Mouse (Mus musculus): ENCODE data around the gene Samd14. TPM values are rescaled to one million over a fixed set of nuclear protein-coding genes. Genes with fewer than 3 reads are reported as not detected.
"Not testable (repeated sequence)": the region's sequence is repeated elsewhere in the genome, so short reads cannot be mapped to it uniquely, and the experiment has no call there.

Gene Samd14
- polyA plus RNA-seq, 1 experiment from 2014 or later, result 16.3 TPM

DNA sequence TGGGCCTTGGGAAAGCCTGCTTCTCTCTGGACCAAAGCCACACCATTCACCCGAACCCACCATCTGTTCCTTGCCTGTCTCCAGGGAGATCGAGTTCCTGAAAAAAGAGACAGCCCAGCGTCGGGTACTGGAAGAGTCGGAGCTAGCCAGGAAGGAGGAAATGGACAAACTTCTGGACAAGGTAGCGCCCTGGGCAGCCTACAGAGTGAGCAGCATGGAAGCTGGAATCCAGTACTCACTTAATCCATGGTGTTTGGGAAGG is 4.8 kb upstream of the Samd14 start:
- Histone ChIP-seq H3K4me3 (ENCODE audit: low read depth, low read length) (no peak overlapping the region), H3K27ac (ENCODE audit: low read depth, low read length) (peak overlapping the region; percentile 41; the same call in 1 of the 2 replicates), H3K36me3 (ENCODE audit: control insufficient read depth, insufficient read depth, low read length) (peaks cover 20% of the 10 kb centered on the region), H3K27me3 (ENCODE audit: control insufficient read depth, insufficient read depth, low read length) (no peaks in the 10 kb centered on the region), H3K9me3 (replicated peaks; ENCODE audit: control insufficient read depth, low read length) (no peaks in the 10 kb centered on the region), H3K4me2 (no peak overlapping the region), H3K4me1 (ENCODE audit: control insufficient read depth, insufficient read depth, low read length) (peaks cover 61% of the 10 kb centered on the region), H3K9ac (ENCODE audit: low read depth, low read length) (peak overlapping the region; percentile 50)
- ATAC-seq (replicated peaks; ENCODE audit: insufficient number of reproducible peaks, low FRiP score, low TSS enrichment), result no peak
- 76% methylated on average over 6 of the region's 6 CpGs for WGBS (ENCODE audit: insufficient replicate concordance)

DNA sequence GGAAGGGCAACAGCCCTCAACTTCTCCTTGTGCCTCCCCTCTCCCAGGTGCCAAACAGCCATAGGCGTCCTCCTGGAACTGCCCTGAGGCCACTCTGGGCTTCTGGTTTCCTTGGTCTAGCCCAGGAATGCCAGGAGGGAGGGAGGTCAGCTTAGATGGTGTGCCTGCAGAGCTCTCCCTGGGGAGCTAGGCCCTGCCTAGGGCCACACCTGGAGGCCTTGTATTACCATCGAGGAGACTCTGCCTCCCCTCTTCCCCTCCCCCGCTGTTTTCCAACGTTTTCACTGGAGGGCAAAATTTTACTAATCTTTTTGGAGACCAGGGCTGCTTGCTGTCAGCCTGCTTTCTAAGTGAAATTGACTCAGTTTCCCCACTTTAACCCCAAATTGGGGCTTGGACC is 3.6 kb upstream of the Samd14 start:
- ATAC-seq (replicated peaks; ENCODE audit: insufficient number of reproducible peaks, low FRiP score, low TSS enrichment), result no peak
- Histone ChIP-seq H3K27ac (ENCODE audit: low read depth, low read length) (0 out of 2 replicates have a peak overlapping the region, but pooled peaks have one; percentile 54), H3K27me3 (ENCODE audit: control insufficient read depth, insufficient read depth, low read length) (no peaks in the 10 kb centered on the region), H3K36me3 (ENCODE audit: control insufficient read depth, insufficient read depth, low read length) (peaks cover 20% of the 10 kb centered on the region), H3K9me3 (replicated peaks; ENCODE audit: control insufficient read depth, low read length) (no peaks in the 10 kb centered on the region), H3K4me2 (peak overlapping the region; percentile 86), H3K9ac (ENCODE audit: low read depth, low read length) (peak overlapping the region; percentile 74; the same call in 1 of the 2 replicates), H3K4me3 (ENCODE audit: low read depth, low read length) (peak overlapping the region; percentile 49; the same call in 1 of the 2 replicates), H3K4me1 (ENCODE audit: control insufficient read depth, insufficient read depth, low read length) (peaks cover 53% of the 10 kb centered on the region)
- 40% methylated on average over 4 of the region's 4 CpGs for WGBS (ENCODE audit: insufficient replicate concordance)

DNA sequence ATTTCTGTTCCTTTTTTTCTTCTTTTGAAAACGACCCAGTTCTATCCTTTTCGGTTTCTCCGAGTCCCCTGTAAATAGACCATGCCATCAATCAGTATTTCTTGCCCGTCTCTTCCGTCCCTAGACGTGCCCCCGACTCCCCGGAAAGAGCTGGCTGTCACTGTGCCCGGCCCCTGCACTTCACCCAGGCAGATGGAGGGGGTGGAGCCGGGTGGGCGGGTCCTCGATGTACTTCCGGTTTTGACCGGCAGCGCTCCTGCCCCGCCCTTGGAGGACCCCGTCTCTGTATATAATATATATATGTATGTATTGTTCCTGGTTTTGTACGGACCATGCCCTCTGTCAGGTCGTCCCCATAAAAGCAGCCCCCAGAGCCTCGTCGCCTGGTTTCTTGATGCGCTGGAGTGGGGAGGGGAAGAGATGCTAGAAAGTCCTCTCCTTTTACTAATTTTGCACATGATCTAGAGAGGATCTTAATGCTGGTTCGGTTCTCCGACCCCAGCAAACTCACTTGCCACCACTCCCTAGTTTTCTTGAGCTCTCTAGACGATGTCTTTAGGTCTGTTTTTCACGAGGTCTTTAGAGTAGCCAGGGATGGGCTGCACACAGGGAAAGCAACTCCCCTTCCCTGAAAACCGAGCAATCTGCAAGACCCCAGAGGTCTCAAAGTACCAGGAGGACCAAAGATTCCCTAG is 3.0 kb upstream of the Samd14 start:
- Histone ChIP-seq H3K27me3 (ENCODE audit: control insufficient read depth, insufficient read depth, low read length) (no peaks in the 10 kb centered on the region), H3K4me1 (ENCODE audit: control insufficient read depth, insufficient read depth, low read length) (peaks cover 54% of the 10 kb centered on the region), H3K4me2 (peak overlapping the region; percentile 86), H3K9ac (ENCODE audit: low read depth, low read length) (peak overlapping the region; percentile 74), H3K9me3 (replicated peaks; ENCODE audit: control insufficient read depth, low read length) (no peaks in the 10 kb centered on the region), H3K36me3 (ENCODE audit: control insufficient read depth, insufficient read depth, low read length) (peaks cover 16% of the 10 kb centered on the region), H3K4me3 (ENCODE audit: low read depth, low read length) (peak overlapping the region; percentile 49), H3K27ac (ENCODE audit: low read depth, low read length) (peak overlapping the region; percentile 54)
- WGBS (ENCODE audit: insufficient replicate concordance), result 3% methylated on average over 27 of the region's 27 CpGs
- ATAC-seq (replicated peaks; ENCODE audit: insufficient number of reproducible peaks, low FRiP score, low TSS enrichment), result peak; percentile 53

DNA sequence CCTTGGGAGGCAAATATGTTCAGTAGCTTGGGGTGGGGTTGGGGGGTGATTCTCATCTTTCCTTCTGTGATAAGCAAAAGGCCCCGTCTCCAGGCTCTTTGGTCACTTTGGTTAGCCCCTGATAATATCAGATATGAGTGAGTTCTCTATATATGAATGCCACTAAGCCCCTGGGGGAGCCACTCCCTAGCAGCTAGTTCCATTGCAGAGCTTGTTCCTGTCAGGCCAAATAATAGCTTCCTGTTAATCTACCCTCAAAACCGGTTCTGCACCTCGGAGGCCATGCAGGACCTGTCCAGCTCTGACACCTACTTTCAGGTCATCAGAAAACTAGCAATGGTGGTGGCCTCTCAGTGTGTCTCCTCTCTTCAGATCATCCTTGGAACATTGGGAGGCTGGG is 2.3 kb upstream of the Samd14 start:
- Histone ChIP-seq H3K4me2 (peak overlapping the region; percentile 86; the same call in 1 of the 2 replicates), H3K4me3 (ENCODE audit: low read depth, low read length) (no peak overlapping the region; the same call in 1 of the 2 replicates), H3K4me1 (ENCODE audit: control insufficient read depth, insufficient read depth, low read length) (peaks cover 59% of the 10 kb centered on the region), H3K9ac (ENCODE audit: low read depth, low read length) (peak overlapping the region; percentile 74), H3K27me3 (ENCODE audit: control insufficient read depth, insufficient read depth, low read length) (no peaks in the 10 kb centered on the region), H3K27ac (ENCODE audit: low read depth, low read length) (no peak overlapping the region), H3K9me3 (replicated peaks; ENCODE audit: control insufficient read depth, low read length) (no peaks in the 10 kb centered on the region), H3K36me3 (ENCODE audit: control insufficient read depth, insufficient read depth, low read length) (peaks cover 9% of the 10 kb centered on the region)
- 63% methylated on average over 3 of the region's 3 CpGs for WGBS (ENCODE audit: insufficient replicate concordance)
- ATAC-seq (replicated peaks; ENCODE audit: insufficient number of reproducible peaks, low FRiP score, low TSS enrichment), result no peak

DNA sequence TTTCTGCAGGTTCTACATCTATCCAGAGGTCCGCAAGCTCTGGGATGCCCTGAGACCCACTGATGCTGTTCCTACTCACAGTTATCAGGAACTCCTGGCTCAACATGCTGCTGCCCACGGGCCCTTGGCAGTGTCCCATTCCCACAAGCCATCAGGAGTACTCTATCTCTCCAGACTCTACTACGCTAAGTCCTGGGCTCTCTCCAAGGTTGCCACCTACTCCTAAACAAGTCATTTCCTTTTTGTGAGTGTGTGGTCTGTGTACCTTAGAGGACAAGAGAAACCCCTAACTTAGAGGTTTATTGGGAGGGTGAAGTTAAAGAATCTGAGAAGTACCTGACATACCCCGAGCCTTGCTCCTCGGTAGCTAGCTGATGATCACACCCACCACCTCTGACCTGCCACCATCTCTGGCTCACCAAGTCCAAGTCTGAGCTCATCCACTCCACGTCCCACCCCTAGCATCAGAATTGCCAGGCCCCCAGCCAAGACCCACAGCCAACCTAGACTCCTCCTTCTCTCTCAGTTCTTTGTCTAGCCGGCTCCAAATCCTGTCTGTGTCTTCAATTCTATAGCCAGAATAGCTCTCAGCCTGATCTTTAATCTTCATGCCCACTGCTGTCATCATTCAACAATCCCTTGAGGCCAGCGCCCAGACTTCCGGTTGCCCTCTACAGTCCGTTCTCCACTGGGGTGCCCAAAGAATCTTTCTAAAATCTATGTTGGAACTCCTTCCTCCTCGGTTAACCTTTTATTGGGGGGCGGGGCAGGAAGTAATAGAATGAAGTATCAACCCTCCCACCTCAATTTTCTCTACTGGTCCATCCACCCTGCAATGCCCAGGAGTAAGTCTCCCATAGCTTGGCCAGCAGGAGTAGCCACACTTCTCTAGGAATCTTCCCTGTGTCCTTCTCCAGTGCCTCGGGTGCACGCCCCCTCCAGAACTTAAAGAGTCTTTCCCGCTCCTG is 734 bp upstream of the Samd14 start:
- Histone ChIP-seq H3K27me3 (ENCODE audit: control insufficient read depth, insufficient read depth, low read length) (no peaks in the 10 kb centered on the region), H3K4me2 (peak overlapping the region; percentile 94), H3K27ac (ENCODE audit: low read depth, low read length) (peak overlapping the region; percentile 95), H3K36me3 (ENCODE audit: control insufficient read depth, insufficient read depth, low read length) (peaks cover 7% of the 10 kb centered on the region), H3K4me1 (ENCODE audit: control insufficient read depth, insufficient read depth, low read length) (peaks cover 48% of the 10 kb centered on the region), H3K9ac (ENCODE audit: low read depth, low read length) (peak overlapping the region; percentile 93), H3K9me3 (replicated peaks; ENCODE audit: control insufficient read depth, low read length) (no peaks in the 10 kb centered on the region), H3K4me3 (ENCODE audit: low read depth, low read length) (peak overlapping the region; percentile 76)
- 35% methylated on average over 15 of the region's 15 CpGs for WGBS (ENCODE audit: insufficient replicate concordance)
- no peak for ATAC-seq (replicated peaks; ENCODE audit: insufficient number of reproducible peaks, low FRiP score, low TSS enrichment)

DNA sequence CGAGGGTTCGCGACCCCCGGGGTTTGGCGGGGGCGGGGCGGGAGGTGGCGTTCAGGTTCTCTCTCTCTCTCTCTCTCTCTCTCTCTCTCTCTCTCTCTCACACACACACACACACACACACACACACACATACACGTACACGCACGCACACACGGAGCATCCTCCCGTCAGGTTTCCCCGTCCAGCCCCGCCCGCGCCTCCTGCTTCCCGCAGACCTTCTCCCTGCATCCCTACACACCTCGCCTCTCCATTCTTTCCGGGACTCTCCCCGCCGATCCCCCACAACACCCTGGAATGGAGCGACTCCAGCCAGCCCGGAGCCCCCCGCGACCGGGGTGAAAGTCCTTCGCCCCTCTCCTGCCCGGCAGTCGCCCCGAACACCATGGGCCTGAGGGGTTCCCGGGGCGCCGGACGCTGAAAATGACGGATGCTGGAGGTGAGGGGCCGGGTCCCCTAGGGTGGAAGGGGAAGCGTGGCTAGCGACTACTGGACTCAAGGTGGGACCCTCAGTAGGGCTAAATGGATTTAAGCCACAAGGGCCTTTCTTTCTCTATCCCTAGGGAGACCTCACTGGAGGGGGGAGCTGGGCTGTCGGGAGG is 561 bp downstream of the Samd14 start:
- no peak for ATAC-seq (replicated peaks; ENCODE audit: insufficient number of reproducible peaks, low FRiP score, low TSS enrichment)
- peak overlapping the region; percentile 95 for H3K27ac ChIP-seq (ENCODE audit: low read depth, low read length)
- H3K27me3 ChIP-seq (ENCODE audit: control insufficient read depth, insufficient read depth, low read length), result no peaks in the 10 kb centered on the region
- 0 out of 2 replicates have a peak, but pooled peaks cover 3% of the 10 kb centered on the region for H3K36me3 ChIP-seq (ENCODE audit: control insufficient read depth, insufficient read depth, low read length)
- H3K4me3 ChIP-seq (ENCODE audit: low read depth, low read length), result peak overlapping the region; percentile 76
- H3K4me1 ChIP-seq (ENCODE audit: control insufficient read depth, insufficient read depth, low read length), result peaks cover 43% of the 10 kb centered on the region
- H3K9me3 ChIP-seq (replicated peaks; ENCODE audit: control insufficient read depth, low read length), result no peaks in the 10 kb centered on the region
- under 1% methylated on average over 32 of the region's 40 CpGs for WGBS (ENCODE audit: insufficient replicate concordance)
- peak overlapping the region; percentile 94 for H3K4me2 ChIP-seq
- H3K9ac ChIP-seq (ENCODE audit: low read depth, low read length), result peak overlapping the region; percentile 93

DNA sequence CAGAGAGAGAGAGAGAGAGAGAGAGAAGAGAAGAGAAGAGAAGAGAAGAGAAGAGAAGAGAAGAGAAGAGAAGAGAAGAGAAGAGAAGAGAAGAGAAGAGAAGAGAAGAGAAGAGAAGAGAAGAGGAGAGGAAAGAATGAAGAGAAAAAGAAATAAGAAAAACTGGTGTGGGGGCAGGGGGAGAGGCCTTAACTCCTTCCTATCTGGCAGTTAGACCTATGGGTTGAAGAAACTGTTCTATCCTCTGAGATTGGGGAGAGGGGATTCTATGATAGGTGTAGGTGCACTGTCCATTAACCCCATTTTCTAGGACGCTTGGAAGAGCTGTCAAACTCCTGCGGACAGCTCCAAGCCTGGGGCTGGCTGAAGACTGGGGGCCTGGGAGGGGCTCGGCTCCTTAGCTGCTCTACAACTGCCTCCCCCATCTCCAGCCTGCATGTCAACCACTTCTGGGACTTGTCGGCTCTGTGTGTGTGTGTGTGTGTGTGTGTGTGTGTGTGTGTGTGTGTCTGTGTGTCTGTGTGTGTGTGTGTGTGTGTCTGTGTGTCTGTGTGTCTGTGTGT is 1.2 kb downstream of the Samd14 start:
- ATAC-seq (replicated peaks; ENCODE audit: insufficient number of reproducible peaks, low FRiP score, low TSS enrichment); H3K27me3 ChIP-seq (ENCODE audit: control insufficient read depth, insufficient read depth, low read length); H3K9me3 ChIP-seq (replicated peaks; ENCODE audit: control insufficient read depth, low read length); H3K36me3 ChIP-seq (ENCODE audit: control insufficient read depth, insufficient read depth, low read length): not testable (repeated sequence)
- H3K4me2 ChIP-seq, result peak overlapping the region; percentile 94
- peak overlapping the region; percentile 95 for H3K27ac ChIP-seq (ENCODE audit: low read depth, low read length)
- WGBS (ENCODE audit: insufficient replicate concordance), result 7% methylated on average over 4 of the region's 4 CpGs
- H3K4me3 ChIP-seq (ENCODE audit: low read depth, low read length), result peak overlapping the region; percentile 76
- H3K4me1 ChIP-seq (ENCODE audit: control insufficient read depth, insufficient read depth, low read length), result peaks cover 44% of the 10 kb centered on the region
- peak overlapping the region; percentile 93 for H3K9ac ChIP-seq (ENCODE audit: low read depth, low read length)

DNA sequence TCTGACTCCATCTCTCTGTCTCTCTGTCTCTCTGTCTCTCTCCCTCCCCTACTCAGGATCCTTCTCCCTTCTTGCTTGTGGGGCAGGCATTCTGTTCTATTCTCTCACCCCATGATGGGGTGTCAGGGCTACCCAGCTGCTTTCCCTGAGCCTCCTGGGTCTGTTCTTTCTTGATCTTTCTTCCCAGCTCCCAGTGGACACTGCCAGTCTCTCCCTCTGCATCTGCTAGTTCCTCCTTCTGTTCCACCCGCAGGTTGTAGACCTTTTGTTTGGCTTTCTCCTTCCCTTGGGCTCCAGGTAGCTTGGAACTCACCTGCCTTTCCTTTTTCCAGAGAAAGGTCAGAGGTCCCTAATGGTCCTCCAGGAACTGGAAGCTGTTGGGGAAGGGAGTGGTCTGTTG is 1.7 kb downstream of the Samd14 start:
- Histone ChIP-seq H3K4me2 (peak overlapping the region; percentile 94), H3K27ac (ENCODE audit: low read depth, low read length) (peak overlapping the region; percentile 95), H3K9me3 (replicated peaks; ENCODE audit: control insufficient read depth, low read length) (no peaks in the 10 kb centered on the region), H3K4me3 (ENCODE audit: low read depth, low read length) (peak overlapping the region; percentile 76), H3K36me3 (ENCODE audit: control insufficient read depth, insufficient read depth, low read length) (no peaks in the 10 kb centered on the region), H3K9ac (ENCODE audit: low read depth, low read length) (peak overlapping the region; percentile 72), H3K27me3 (ENCODE audit: control insufficient read depth, insufficient read depth, low read length) (no peaks in the 10 kb centered on the region), H3K4me1 (ENCODE audit: control insufficient read depth, insufficient read depth, low read length) (peaks cover 40% of the 10 kb centered on the region)
- no peak for ATAC-seq (replicated peaks; ENCODE audit: insufficient number of reproducible peaks, low FRiP score, low TSS enrichment)
- WGBS (ENCODE audit: insufficient replicate concordance), result 22% methylated on average over 1 of the region's 1 CpGs
